Mouse (Mus musculus): ENCODE measurements around the gene Ccno.

GRCm38 (mm10) chr13:113012683-113013082 lies 25.1 kb downstream of the Ccno start:
- TF ChIP-seq POLR2A (IDR thresholded peaks at IDR 0.05; ENCODE audit: low read depth, low read length): no peak
- TF ChIP-seq CTCF (conservative IDR thresholded peaks at IDR 0.05; ENCODE audit: insufficient read depth, insufficient read length, low read depth, low read length): no peak
